Mouse (Mus musculus): ENCODE data around the gene Cacng7. TPM values are rescaled to one million over a fixed set of nuclear protein-coding genes. Genes with fewer than 3 reads are reported as not detected.

Gene Cacng7
- polyA plus RNA-seq, 1 experiment = 2.6 TPM

DNA sequence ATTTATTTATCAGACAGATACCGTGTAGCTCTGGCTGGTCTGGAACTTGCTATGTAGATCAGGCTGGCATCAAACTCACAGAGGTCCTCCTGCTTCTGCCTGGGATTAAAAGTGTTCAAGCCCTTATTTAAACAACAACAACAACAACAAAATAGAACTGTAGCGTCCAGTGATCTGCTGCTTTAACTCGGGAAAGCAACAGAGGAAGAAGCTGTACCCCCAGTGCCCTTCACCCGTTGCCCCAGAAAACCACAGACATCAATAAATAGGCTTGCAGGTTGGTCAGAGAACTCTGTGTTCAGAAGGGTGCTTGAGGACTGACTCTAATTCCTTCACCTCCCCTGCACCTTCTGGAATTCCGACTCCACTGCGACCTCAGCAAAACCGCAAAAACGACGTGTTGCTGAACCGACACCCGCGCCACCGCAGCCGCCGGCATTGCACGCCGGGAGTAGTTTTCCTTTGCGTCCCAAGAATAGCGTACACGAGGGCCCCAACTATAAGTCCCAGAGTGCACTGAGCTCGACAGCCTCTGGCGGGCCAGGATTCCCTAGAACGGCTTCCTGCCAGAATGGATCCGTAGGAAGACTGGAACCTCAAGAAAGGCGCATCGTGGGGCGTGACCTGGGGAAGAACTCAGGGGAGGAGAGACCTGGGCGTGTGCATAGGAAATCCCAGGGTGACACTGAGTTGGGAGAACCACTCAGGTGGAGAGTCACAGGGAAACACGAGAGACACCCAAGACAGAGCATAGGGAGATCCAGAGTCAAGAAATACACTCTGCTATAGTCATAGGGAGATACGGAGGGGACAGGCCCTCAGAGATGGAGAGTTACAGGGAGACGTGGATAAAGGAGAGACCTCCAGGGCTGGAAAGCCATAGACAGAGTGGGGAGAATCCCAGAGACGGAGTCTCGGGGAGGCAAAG is 30.9 kb upstream of the Cacng7 start:
- H3K4me3 ChIP-seq (ENCODE audit: control insufficient read depth, insufficient read depth, low read length) = no peak overlapping the region
- H3K4me1 ChIP-seq (replicated peaks; ENCODE audit: control insufficient read depth, insufficient read depth, low read length) = peaks cover 5% of the 10 kb centered on the region; the same call in 1 of the 2 replicates
- no peaks in the 10 kb centered on the region for H3K36me3 ChIP-seq (ENCODE audit: control insufficient read depth, insufficient read depth, low read length)
- no peak overlapping the region for H3K27ac ChIP-seq (ENCODE audit: control insufficient read depth, insufficient read depth, low read length)
- TF ChIP-seq CTCF (IDR thresholded peaks at IDR 0.05; ENCODE audit: borderline replicate concordance, control insufficient read depth, extremely low read depth, insufficient read depth, low read length, poor library complexity) (no peak), POLR2A (IDR thresholded peaks at IDR 0.05; ENCODE audit: control insufficient read depth, extremely low read depth, insufficient read depth, low read length, poor library complexity) (no peak)
- no peak for DNase-seq
- WGBS = 8% methylated on average over 33 of the region's 33 CpGs
- peaks cover 6% of the 10 kb centered on the region; the same call in 1 of the 2 replicates for H3K27me3 ChIP-seq (ENCODE audit: control insufficient read depth, insufficient read depth, low read length)

DNA sequence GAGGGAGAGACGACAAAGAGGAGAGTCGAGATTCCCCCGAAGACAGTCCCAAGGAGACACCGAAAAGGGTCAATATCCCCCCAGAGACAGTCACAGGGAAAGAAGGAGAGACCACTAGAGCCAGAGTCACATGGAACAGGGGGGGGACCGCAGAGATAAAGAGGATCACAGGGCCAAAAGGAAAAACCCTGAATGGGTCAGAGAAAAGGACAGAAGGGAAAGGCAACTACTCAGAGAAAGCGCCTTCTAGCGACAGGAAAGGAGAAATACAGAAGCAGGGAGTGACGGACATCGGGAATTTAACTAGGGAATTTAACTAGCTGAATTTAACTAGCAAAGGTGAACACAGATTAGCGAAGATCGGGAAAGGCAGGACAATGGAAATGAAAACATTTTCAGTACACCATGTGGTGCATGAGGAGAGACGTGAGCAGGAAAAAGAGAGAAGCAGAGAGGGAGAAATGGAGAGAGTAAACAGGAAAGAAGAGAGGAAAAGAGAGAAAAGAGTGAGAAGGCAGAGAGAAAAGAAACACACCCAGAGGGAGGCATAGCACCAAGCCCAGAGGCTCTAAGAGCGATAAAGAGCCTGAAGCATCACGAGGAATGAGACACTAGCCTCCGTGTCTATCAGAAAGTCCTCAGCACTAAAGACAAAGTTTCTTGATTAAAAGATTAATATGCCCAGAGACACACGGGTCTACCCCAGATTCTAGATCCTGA is 30.0 kb upstream of the Cacng7 start:
- TF ChIP-seq CTCF (IDR thresholded peaks at IDR 0.05; ENCODE audit: borderline replicate concordance, control insufficient read depth, extremely low read depth, insufficient read depth, low read length, poor library complexity) (no peak), POLR2A (IDR thresholded peaks at IDR 0.05; ENCODE audit: control insufficient read depth, extremely low read depth, insufficient read depth, low read length, poor library complexity) (no peak)
- no peak for DNase-seq
- H3K27ac ChIP-seq (ENCODE audit: control insufficient read depth, insufficient read depth, low read length) = no peak overlapping the region
- no peak overlapping the region for H3K4me3 ChIP-seq (ENCODE audit: control insufficient read depth, insufficient read depth, low read length)
- 7% methylated on average over 16 of the region's 16 CpGs for WGBS
- peaks cover 5% of the 10 kb centered on the region; the same call in 1 of the 2 replicates for H3K4me1 ChIP-seq (replicated peaks; ENCODE audit: control insufficient read depth, insufficient read depth, low read length)
- no peaks in the 10 kb centered on the region for H3K36me3 ChIP-seq (ENCODE audit: control insufficient read depth, insufficient read depth, low read length)
- H3K27me3 ChIP-seq (ENCODE audit: control insufficient read depth, insufficient read depth, low read length) = peaks cover 6% of the 10 kb centered on the region; the same call in 1 of the 2 replicates

DNA sequence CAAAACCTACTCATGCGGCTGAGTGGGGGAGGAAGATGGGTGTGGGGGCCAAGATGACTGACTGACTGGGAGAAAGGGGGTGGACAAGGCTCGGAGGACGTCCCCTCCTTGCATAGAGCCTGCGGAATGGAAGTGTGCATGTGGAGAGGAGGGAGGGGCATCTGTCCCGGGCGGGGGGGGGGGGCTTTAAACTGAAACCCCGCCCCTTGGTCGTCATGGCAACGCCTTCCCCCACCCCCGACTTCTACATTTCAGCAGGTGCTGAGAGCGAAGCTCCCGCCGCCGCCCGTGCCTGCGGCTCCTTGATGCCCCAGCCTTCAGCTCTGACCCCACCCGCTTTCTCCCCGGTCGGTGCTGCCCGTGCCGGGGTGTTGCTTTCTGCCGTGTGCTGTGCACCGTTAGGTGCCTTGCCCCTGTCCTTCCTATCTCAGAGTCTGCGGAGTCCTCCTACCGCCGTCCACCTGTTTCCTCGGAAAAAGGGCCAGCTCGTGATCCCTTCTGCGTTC is 29.4 kb upstream of the Cacng7 start:
- DNase-seq = no peak
- 2% methylated on average over 29 of the region's 29 CpGs for WGBS
- H3K27ac ChIP-seq (ENCODE audit: control insufficient read depth, insufficient read depth, low read length) = no peak overlapping the region
- TF ChIP-seq POLR2A (IDR thresholded peaks at IDR 0.05; ENCODE audit: control insufficient read depth, extremely low read depth, insufficient read depth, low read length, poor library complexity) (no peak), CTCF (IDR thresholded peaks at IDR 0.05; ENCODE audit: borderline replicate concordance, control insufficient read depth, extremely low read depth, insufficient read depth, low read length, poor library complexity) (no peak)
- H3K27me3 ChIP-seq (ENCODE audit: control insufficient read depth, insufficient read depth, low read length) = peaks cover 6% of the 10 kb centered on the region; the same call in 1 of the 2 replicates
- no peak overlapping the region for H3K4me3 ChIP-seq (ENCODE audit: control insufficient read depth, insufficient read depth, low read length)
- H3K36me3 ChIP-seq (ENCODE audit: control insufficient read depth, insufficient read depth, low read length) = no peaks in the 10 kb centered on the region
- peaks cover 5% of the 10 kb centered on the region; the same call in 1 of the 2 replicates for H3K4me1 ChIP-seq (replicated peaks; ENCODE audit: control insufficient read depth, insufficient read depth, low read length)

DNA sequence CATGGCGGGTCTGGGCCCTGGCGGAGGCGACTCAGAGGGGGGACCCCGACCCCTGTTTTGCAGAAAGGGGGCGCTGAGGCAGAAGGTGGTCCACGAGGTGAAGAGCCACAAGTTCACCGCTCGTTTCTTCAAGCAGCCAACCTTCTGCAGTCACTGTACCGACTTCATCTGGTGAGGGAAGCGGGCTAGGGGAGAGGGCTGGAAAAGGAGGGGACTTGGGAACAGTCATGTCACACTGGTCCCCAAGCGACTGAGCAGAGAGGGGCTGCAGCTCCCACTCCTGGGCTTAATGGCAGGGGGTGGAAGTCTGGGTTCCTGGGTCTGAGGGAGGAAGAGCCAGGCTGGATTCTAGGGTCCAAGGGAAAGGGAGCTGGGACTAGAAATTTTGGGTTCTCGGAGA is 29.0 kb upstream of the Cacng7 start:
- H3K4me3 ChIP-seq (ENCODE audit: control insufficient read depth, insufficient read depth, low read length) = no peak overlapping the region
- WGBS = 11% methylated on average over 12 of the region's 12 CpGs
- TF ChIP-seq POLR2A (IDR thresholded peaks at IDR 0.05; ENCODE audit: control insufficient read depth, extremely low read depth, insufficient read depth, low read length, poor library complexity) = no peak
- TF ChIP-seq CTCF (IDR thresholded peaks at IDR 0.05; ENCODE audit: borderline replicate concordance, control insufficient read depth, extremely low read depth, insufficient read depth, low read length, poor library complexity) = no peak
- peaks cover 5% of the 10 kb centered on the region; the same call in 1 of the 2 replicates for H3K4me1 ChIP-seq (replicated peaks; ENCODE audit: control insufficient read depth, insufficient read depth, low read length)
- H3K27ac ChIP-seq (ENCODE audit: control insufficient read depth, insufficient read depth, low read length) = no peak overlapping the region
- H3K36me3 ChIP-seq (ENCODE audit: control insufficient read depth, insufficient read depth, low read length) = no peaks in the 10 kb centered on the region
- DNase-seq = no peak
- H3K27me3 ChIP-seq (ENCODE audit: control insufficient read depth, insufficient read depth, low read length) = peaks cover 6% of the 10 kb centered on the region; the same call in 1 of the 2 replicates

DNA sequence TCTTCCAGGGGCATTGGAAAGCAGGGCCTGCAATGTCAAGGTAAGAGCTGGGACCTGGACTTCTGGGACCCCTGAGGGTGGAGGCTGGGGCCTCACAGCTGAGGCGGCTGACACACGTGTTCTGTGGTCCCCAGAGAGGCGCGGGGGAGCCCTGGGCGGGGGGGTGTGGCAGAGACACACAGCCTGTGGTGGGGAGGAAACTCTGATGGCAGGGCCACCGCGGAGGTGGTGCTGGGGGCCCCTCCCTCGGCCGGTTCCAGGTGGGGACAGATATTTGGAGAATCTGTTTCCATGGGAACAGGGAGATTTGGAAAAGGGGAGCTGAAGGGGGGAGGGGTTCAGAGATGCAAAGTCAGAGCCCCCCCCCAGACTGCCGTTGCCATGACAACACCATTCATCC is 28.5 kb upstream of the Cacng7 start:
- Histone ChIP-seq H3K4me3 (ENCODE audit: control insufficient read depth, insufficient read depth, low read length) (no peak overlapping the region), H3K4me1 (replicated peaks; ENCODE audit: control insufficient read depth, insufficient read depth, low read length) (peaks cover 5% of the 10 kb centered on the region; the same call in 1 of the 2 replicates), H3K27me3 (ENCODE audit: control insufficient read depth, insufficient read depth, low read length) (peaks cover 6% of the 10 kb centered on the region; the same call in 1 of the 2 replicates), H3K36me3 (ENCODE audit: control insufficient read depth, insufficient read depth, low read length) (no peaks in the 10 kb centered on the region), H3K27ac (ENCODE audit: control insufficient read depth, insufficient read depth, low read length) (no peak overlapping the region)
- TF ChIP-seq POLR2A (IDR thresholded peaks at IDR 0.05; ENCODE audit: control insufficient read depth, extremely low read depth, insufficient read depth, low read length, poor library complexity) = no peak
- TF ChIP-seq CTCF (IDR thresholded peaks at IDR 0.05; ENCODE audit: borderline replicate concordance, control insufficient read depth, extremely low read depth, insufficient read depth, low read length, poor library complexity) = no peak
- DNase-seq = no peak
- WGBS = under 1% methylated on average over 10 of the region's 10 CpGs

DNA sequence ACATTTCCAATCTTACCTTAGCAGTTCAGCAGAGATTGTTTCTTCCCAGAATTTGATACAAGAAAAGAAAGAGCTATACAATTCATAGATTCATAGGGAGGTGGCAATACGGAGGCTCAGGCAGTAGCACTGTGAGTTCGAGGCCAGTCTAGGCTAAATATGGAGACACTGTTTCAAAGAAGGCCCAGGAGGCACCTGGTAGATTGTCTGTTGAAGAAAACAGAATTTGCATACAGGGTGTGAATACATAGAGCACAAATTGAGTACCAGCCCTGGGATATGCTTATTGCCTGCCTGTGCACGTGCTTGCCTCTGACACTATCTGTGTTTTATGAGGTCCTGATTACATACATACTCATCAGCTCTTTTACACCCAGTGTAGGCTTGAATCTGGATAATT is 26.4 kb upstream of the Cacng7 start:
- Histone ChIP-seq H3K27ac (ENCODE audit: control insufficient read depth, insufficient read depth, low read length) (no peak overlapping the region), H3K27me3 (ENCODE audit: control insufficient read depth, insufficient read depth, low read length) (peaks cover 6% of the 10 kb centered on the region; the same call in 1 of the 2 replicates), H3K4me3 (ENCODE audit: control insufficient read depth, insufficient read depth, low read length) (no peak overlapping the region), H3K36me3 (ENCODE audit: control insufficient read depth, insufficient read depth, low read length) (no peaks in the 10 kb centered on the region), H3K4me1 (replicated peaks; ENCODE audit: control insufficient read depth, insufficient read depth, low read length) (peaks cover 5% of the 10 kb centered on the region; the same call in 1 of the 2 replicates)
- TF ChIP-seq CTCF (IDR thresholded peaks at IDR 0.05; ENCODE audit: borderline replicate concordance, control insufficient read depth, extremely low read depth, insufficient read depth, low read length, poor library complexity) (no peak), POLR2A (IDR thresholded peaks at IDR 0.05; ENCODE audit: control insufficient read depth, extremely low read depth, insufficient read depth, low read length, poor library complexity) (no peak)
- DNase-seq = no peak
- 84% methylated on average over 3 of the region's 3 CpGs for WGBS
